Mouse (Mus musculus): ENCODE data around the gene Ntn1.
A peak's percentile ranks its signal among the peaks of the same experiment; 100 is the strongest.

Gene Ntn1

DNA sequence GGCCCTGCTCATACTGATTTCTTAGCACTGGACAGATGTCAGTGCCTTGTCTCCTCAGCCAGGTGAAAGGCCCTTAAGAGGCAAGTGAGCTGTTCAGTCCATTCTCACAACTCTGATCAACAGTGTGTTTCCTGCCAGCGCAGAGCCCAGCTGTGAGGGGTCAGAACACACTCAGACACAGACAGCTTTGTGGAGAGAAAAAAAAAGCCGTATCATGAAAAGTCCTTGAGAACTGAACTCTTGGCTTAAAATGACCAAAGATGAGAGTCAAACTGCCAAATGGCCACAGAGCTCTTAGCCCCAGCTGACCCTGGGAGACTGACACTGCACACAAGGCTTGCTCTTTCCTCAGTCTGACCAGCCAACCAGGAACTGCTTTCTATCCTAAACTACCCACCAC lies 192.6 kb downstream of the Ntn1 start:
- no peak for DNase-seq

DNA sequence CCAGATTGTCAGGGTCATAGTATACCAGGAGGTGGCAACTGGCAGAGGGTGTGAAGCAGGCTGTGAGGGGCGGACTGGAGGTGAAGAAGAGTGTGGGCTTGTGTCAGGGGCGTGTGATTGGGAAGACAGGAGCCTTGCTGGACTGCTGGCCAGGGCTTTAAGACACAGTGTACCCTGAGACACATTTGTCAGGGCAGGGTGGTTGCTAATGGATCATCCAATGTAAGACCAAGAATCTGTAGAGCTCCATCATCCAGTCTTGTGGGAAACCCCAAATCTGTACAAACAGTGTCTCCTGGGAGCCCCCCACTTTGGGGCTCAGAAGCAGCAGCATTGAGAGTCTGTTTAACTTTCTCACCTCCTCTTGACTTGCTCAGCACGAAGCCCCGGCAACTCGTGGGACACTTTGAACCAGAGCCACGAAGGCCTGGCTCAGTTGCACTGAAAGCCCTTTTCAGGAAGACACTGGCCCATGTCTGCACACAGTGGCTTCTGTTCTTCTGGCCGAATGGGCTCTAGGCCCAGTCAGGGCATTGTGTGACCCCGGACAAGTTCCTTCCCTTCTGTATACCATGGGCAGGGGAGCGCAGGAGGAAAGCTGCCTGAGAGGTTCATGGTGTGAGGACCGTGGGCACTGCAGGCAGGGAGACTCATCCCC lies 194.9 kb downstream of the Ntn1 start:
- DNase-seq = no peak

DNA sequence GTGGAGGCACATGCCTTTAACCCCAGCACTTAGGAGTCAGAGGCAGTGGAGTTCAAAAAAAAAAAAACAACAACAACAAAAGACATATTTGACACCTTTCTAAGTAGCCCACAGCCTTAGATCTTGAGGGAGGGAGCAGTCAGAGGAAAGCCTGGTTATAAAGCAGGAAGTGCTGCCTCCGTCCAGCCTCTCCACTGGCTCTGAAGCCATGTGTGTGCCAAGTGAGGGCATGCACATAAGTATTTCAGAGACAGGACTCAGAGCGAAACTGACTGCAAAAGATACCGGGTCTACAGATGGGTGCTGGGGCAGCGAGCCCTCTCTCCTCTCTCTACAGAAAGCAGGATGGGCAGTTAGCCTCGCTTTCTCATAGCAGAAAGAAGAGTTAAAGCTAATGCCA lies 196.2 kb downstream of the Ntn1 start:
- no peak for DNase-seq

DNA sequence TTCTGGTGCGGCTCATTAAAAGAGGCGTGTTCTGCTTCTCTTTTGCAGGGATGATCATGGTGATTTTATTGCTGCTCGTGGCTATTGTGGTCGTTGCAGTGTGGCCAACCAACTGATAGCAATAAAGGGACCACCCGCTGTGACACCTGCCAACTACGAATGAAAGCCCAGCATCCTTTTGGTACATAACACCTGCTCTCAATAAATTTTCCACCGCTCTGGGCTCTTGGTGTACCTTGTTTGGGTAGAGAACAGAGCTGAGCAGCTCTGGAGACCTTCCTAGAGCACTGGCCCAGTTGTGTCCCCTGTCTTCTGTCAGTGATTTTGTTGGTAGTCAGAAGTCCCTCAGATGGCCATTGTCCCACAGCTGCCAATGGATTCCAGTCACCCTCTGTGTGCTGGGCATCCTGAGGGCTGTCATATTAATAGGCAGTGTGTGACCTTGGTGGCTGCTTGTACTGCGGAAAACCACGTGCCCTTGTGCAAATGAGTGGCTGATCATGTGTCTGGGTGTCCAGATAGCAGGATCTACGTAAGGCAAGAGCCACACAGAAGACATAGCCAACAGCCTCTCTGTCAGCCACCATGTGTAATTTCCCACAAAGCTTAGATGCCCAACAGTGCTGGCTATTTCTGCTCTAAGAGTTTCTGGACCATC lies 196.8 kb downstream of the Ntn1 start:
- DNase-seq = no peak

DNA sequence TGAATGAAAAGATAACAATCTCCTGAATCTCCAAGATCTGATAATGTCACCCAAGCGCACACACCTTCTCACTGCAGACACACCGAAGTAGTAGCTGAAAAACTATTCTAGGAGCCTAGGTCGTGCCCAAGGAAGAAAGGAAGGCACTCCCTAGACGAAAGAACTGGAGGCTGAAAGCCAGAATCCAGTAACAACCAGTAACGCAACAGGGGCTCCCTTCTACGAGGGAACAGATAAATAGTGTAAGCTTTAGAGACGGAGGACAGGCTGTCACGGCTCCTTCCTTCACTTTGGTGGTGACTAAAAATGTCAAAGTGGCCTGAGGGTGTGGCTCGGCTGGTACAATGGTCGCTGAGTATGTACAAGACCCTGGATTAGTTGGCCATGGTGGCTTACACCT lies 198.1 kb downstream of the Ntn1 start:
- DNase-seq = no peak

DNA sequence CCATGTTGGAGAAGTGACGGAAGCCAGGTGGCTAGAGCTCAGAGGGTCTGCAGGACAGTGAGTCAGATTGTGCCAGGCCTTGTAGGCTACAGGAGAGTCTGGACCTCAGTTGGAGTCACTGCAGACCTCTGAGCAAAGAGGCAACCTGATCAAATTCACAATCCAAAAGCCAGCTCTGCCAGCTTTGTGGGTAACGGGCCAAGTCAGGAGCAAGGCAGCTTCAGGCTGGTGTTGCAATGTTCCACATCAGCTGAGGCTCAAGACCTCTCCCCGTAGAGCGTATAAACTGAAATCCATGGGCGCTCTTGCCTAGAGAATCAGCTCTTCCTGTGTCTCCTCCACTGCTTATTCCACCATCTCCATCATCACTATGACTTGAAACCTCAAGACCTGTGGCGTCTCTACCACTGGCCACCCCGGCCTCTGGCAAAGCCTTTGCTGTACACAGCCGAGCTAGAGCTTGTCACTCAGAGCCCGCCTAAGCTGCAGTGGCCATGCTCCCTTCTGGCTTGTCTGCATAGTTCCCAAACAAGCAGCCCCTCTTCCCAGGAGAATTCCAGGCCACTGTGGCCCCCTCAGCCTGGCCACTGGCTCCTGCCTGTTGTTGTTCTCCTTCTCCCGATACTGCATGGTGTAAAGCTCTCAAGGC lies 198.7 kb downstream of the Ntn1 start:
- no peak for DNase-seq

DNA sequence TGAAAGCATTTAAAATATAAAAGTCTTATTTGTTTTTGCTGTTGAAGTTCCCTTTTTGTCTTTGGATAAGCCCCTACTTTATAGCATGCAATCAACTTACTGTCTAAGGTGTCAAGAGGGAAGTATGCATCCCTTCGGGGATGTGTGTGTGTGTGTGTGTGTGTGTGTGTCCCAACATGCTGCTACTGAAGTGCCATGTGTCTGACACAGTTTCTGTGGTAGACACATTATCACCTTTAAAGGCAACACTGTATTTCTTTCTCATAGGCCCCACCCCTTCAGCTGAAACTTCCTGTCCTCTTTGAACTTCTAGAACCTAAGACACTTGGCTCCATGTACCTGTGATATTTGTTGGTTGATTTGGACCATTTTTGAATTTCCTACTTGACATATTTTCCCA lies 199.6 kb downstream of the Ntn1 start:
- DNase-seq = no peak

DNA sequence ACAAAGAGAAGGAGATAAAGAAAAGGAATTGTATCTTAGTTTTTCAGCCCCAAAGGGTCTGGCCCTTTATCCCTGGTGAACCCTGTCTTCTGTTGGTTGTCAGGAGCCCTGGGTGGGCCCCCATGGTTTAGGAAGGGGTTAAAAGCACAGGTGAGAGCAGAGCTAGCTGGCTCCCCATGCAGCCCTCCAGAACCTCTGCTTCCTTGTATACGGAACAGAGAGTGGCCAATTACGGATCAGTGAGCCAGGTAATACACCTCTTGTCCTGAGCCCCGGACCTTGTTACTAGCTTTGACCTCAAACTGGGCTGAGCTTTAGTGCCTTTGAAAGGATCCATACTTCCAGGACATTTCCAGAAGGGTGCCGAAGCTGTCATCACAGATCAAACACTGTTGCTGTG lies 200.1 kb downstream of the Ntn1 start:
- DNase-seq = no peak

DNA sequence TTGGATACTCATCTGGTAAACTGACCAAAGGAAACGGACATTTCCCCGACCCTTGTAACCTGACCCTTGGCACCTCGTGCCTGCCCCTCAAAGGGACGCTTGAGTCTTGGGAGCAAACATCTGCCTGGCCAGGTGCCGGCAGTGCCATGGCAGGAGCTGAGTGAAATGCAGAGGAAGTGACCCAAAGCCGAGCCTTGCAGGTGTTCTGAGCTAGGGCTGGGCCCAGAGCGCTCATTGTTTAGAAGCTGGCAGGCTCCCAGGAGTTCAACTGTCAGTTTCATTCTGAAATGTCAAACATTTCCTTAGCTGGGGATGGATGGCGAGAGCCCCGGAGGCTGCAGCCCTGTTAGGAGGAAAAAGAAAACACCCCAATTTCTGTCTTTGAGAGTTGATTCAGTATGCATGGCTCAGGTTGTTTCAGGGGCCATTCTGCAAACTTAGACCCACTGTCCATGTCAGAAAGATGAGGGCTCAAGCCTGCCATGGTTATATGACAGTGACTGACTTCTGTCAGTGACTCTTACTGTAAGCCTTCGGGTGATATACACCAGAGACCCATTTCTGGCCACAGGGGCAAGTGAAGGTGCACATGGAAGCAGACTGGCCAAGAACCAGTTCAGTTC lies 200.7 kb downstream of the Ntn1 start:
- peak in 1 of 2 experiments; percentile 26 for DNase-seq

DNA sequence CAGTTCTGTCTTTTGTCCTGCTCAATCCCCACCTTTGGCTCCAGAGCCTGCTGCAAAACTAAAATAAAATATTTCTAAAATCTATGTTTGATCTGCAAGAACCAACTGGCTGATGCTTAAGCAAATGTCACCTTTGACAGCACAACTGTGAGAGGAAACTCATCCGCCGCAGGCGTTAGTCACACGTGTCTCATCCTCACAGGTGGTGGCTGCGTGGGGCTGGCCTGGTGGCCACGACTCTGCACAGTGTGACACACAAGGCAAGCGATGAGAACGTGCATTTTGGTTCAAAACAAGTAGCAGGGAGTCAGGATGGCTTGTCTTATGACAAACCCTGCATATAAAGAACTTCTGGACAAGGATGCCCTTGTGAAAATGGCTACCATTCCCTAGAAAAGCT lies 201.5 kb downstream of the Ntn1 start:
- DNase-seq = no peak

DNA sequence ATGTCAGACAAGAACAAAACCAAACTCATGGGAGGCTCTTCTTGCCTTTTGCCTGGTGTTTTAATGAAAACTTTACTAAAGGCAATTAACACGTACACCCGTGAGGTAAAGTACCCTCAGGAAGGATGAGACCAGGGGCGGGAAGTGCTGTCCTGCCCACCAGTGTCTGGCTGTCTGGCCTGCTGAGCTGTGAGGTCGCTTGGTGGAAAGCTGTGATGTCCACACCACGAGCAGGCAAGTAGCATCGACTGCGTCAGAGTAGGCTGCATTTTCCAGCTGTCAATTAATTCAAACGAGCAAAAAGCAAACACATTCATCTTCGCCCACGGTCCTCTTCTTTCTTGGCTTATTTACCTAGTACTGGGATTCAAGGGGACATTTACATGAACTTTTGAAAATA lies 201.9 kb downstream of the Ntn1 start:
- DNase-seq = no peak

DNA sequence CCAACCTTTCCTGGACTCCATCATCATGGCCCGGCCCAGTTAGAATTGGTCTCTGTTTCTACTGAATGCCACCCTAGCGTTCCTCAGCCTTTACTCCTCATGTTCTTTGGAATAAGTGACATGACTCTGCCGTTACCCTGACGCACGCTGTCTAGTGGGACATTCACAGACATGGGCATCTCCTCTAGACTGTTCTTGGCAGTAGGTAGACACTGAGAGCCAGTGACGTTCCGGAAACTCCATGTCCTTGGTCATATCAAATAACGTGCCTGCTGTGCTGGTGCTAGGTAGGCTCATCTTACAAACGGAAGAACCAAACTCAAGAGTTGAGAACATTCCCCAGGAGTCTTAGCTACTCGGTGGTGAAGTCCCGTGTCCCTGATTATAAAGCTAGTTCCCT lies 203.2 kb downstream of the Ntn1 start:
- no peak for DNase-seq

DNA sequence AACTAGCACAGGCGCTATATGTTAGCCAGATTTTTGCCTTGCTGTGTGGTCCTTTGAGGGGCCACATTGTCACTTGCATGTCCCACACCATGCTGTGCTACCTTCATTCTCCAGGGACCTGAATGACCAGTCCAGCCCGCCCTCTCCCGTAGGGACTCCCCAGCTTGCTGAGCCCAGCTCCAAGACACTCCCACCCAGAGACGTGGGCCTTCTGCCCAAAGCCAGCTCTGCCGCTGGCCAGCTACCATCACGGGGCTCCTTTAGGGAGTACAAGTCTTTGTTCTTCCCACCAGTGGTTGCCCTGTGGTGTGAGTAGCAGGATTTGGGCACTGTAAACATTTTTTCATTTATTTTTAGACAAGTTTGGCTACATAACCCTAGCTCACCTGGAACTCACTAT lies 204.1 kb downstream of the Ntn1 start:
- no peak for DNase-seq

DNA sequence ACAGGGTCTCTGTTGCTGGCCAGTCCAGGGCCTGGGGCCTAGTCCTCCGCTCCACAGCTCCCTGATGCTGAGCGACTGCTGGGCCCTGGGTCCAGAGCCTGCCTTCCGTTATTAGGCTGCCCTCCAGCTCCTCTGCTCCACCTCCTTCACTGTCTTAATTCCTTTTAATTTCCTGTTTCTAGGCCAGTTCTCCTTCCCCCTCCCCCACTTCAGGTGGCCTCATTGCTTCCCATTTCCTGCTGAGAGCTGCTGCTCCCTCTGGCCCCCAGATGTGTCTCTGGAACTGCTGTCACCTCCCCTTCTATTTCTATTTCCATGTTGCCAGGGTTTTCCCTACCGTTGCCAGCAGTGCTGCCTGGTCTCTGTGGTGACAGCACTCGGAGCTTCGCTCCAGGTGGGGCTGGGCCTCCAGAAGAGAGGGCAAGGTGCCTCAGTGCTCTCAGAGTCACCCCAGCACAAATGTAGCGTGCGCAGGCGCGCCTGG lies 204.9 kb downstream of the Ntn1 start:
- no peak for DNase-seq

DNA sequence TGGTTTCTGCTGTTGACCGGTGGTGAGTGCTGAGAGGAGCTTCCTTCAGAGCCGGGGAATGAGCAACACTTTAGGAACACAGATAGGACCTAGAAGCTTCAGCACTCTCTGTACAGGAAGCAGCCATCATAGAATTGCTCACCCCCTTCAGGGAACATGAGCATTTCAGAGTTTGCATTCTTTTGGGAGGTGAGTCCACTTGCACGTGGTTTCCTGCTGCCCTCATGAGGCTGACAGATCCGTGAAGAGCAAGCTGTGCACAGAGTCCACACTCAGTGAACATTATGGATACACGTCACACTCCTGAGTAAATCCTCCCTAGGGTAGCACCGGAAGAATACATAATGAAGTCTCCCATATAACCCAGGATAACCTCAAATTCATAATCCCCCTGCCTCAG lies 205.5 kb downstream of the Ntn1 start:
- no peak for DNase-seq

DNA sequence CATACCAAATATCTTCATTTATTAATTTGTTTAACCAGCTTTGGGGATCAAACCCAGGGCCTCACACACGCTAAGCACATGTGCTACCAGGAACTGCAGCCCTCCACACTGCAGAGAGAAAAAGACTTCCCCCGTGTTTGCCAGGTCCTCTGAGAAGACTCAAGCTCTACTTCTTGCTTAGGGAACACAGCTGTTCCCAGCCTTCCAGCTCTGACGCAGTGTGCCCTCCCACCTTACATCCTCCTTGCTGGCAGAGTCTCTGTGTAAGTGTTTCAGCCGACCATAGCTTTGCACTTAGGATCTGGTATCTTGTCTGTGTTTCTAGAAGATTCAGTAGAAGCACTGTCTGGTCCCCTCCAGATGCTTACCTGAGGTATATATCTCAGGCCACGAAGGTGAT lies 209.8 kb downstream of the Ntn1 start:
- DNase-seq = no peak

DNA sequence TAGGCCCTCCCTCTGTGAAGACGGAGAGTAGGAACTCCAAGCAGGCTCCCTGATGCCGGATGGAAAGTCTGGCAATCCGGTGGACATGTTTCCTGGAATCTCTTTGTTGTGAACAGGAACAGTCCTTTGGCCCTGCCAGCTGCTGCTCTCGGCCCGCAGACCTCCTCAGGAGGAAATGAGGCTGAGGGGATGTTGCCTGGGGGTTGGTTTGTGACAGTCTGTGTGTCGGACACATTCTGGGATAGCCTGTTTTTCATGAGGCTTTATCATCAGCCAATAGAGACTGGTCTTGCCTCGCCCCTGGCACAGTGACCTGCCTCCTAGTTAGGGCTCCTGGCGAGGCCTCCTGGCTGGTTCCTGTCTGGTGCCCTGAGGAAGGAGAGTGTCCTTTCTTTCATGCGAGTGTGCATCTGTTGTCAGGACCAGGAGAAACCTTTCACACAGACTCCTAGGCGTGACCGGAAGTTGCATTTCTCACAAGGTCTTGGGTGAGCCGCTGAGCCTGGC lies 211.9 kb downstream of the Ntn1 start:
- no peak for DNase-seq

DNA sequence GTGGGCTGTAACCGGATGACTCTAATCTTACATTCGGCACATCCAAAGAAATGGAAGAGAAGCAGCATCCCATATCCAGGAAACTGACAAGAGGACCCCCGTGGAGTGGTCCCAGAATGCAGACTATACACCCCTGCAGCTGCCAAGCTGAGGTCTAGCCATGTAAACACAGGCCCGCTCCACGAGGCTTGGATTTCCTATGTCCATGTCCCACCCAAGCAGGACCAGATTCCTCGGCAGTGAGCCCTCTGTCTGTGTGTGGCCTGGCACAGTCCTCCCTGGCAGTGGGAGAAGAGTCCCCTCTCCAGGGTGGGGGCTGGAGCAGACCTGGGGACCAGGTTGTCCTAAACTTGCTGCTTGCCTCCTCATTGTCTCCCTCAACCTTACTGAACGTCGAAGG lies 213.4 kb downstream of the Ntn1 start:
- DNase-seq = no peak

DNA sequence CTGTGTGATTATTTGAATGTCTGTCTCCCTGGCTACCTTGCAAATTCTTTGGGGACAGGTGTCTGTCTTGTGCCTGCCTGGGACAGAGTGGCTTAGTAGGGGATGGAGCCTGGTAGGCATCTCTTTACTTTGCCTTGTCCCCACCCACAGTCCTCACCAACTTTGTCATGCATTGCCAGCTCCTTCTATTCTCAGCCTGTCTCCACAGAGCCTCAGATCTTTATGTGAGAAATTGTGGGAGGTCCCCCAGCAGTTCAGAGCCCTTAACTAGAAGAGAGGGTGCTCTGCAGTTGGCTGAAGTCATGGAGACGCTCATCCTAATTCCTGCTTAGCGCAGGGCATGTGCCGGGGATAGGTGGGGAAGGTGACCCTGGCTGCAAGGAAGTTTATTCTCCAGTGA lies 215.0 kb downstream of the Ntn1 start:
- no peak for DNase-seq

DNA sequence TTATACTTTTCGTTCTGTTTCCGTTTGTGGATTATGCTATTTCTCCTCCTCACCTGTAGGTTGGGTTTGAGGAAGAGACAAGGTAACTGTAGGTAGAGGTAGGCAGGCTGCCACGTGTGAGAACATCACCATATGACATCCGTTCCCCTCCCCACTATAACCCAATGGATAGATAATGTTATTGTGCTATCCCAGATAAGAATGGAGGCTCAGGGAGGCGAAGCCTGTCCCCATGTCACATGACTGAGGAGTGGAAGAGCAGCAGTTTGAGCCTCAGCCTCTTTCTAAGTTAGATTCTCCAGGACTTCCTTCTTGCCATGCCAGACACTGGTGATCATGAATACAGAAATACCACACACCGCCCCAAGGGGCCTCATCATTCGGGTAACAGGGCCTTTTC lies 223.2 kb downstream of the Ntn1 start:
- no peak for DNase-seq

DNA sequence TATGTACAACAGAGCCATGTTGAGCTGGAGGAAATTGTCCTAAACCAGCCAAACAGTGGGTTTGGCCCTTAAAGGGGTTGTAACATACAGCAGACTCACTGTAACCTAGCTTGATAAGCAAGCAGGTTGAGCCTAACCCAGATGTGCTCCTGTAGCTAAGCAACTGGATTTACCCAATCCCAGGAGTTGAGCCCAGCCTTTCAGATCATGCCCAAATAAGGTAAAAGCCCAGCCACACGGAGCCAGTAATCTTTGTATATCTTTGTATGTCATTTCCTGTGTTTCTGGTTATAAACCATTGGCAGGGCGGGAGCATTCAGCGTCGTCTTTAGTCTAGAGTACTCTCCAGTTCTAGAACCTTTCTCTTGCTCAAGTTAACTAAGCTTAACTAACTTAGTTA lies 224.1 kb downstream of the Ntn1 start:
- no peak for DNase-seq

DNA sequence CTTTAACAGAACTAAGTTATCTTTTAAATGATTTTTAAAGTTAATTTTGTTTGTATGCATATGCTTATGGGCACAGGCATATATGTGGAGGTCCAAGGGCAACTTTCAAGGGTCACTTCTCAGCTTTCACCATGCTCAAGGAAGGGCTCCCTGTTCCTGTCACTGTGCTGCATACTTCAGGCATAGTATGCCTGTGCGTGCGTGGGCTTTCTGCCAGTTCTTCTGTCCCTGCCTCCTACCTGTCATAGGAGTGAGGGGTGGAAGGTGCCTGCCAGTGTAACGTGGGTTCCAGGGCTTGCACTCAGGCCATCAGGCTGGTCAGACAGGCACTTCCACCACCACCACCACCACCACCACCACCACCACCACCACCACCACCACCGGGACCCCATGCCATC lies 228.0 kb downstream of the Ntn1 start:
- no peak for DNase-seq

DNA sequence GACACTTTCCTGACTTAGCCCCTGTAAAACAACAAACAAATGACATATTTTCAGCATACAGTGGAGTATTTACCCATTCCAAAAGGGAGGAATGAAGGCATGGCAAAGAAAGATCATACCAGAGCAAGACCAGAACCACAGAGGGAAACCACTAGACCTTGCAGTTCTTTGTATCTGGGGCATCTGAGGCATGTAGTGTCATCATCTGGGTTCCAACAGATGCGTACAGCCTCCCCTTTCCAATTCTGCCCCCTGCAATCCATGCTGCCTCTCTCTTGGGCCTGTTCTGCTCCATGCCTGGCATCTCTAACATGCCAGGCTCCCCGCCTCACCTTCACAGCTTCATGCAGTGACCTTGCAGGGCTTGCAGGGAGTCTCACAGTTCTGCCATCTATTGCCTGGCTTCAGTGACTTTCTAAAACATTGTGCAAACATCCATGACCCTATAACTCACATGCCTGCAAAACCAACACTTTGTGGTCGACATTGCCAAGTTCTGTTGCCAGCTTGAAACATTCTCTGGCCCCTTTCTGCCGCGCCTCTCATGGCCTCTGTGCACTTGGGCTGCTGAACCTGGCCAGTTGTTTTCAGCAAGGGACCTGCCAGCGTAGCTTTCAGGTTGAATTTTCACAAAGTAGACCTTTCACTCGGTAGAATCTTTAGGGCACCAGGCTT lies 228.5 kb downstream of the Ntn1 start:
- no peak for DNase-seq
